Mouse (Mus musculus) T-helper 2 cell (primary cell): ENCODE results near the gene Pqbp1.

Experiments
- in situ Hi-C: fragments of 300-600 bp; cut with MboI, MseI; formaldehyde crosslinking; loops from one replicate; pipeline ENCODE4 v1.15.1; 2025; ENCODE audit warnings: high pct_unique_total_duplicates

Pqbp1 gene

GRCm38 (mm10) chrX:7879819-7880218, 19.2 kb downstream of the Pqbp1 start:
- in situ Hi-C loops, result no loop called here

- in situ Hi-C loops, result no loop called here
Observed at GRCm38 (mm10) chrX:7878495-7878894, 20.6 kb downstream of the Pqbp1 start.

- in situ Hi-C loops, result no loop called here
Observed at GRCm38 (mm10) chrX:7878007-7878419, 21.1 kb downstream of the Pqbp1 start, which contains the start of gene Pim2. TSS of gene Pim2 (plus strand) at chrX:7878262.

- in situ Hi-C loops, result no loop called here
Observed at GRCm38 (mm10) chrX:7869826-7870225, 29.2 kb downstream of the Pqbp1 start.

GRCm38 (mm10) chrX:7868506-7868905, 30.6 kb downstream of the Pqbp1 start:
- in situ Hi-C loops, result no loop called here

GRCm38 (mm10) chrX:7867141-7867540, 31.9 kb downstream of the Pqbp1 start:
- in situ Hi-C loops, result no loop called here

- in situ Hi-C loops, result no loop called here
Observed at GRCm38 (mm10) chrX:7865786-7866185, 33.3 kb downstream of the Pqbp1 start.

- in situ Hi-C loops, result no loop called here
Observed at GRCm38 (mm10) chrX:7865343-7865742, 33.7 kb downstream of the Pqbp1 start.

GRCm38 (mm10) chrX:7864551-7864950, 34.5 kb downstream of the Pqbp1 start:
- in situ Hi-C loops, result no loop called here

GRCm38 (mm10) chrX:7863181-7863580, 35.9 kb downstream of the Pqbp1 start:
- in situ Hi-C loops, result no loop called here

GRCm38 (mm10) chrX:7859191-7859753, 39.8 kb downstream of the Pqbp1 start:
- in situ Hi-C loops, result no loop called here

GRCm38 (mm10) chrX:7854578-7854977, 44.5 kb downstream of the Pqbp1 start:
- in situ Hi-C loops, result no loop called here

GRCm38 (mm10) chrX:7847845-7848244, 51.2 kb downstream of the Pqbp1 start:
- in situ Hi-C loops, result no loop called here
